Mouse (Mus musculus) MEL (cell line): ENCODE results near the gene Lrrc18. TPM values are rescaled to one million over a fixed set of nuclear protein-coding genes. Genes with fewer than 3 reads are reported as not detected.

Source experiments
- DNase-seq: peaks from one replicate; pipeline ENCODE4 v3.0.0; 2011; ENCODE audit warnings: low read depth, low spot score
- H3K27ac ChIP-seq: 2 replicates; pipeline ENCODE4 v1.5.1; 2012; ENCODE audit warnings: low read depth, mild to moderate bottlenecking, control low read depth, low read length, moderate library complexity; ENCODE audit not compliant: control insufficient read depth
- H3K27me3 ChIP-seq, 2 experiments: fragments of 150-350 bp in 1 of 2; sonication (generic) in 1 of 2; 2 replicates each; pipeline ENCODE4 v1.6.1; 2012; ENCODE audit warnings: low read length in 2 of 2, mild to moderate bottlenecking in 2 of 2, improper control_type of control experiment in 1 of 2, moderate library complexity in 1 of 2; ENCODE audit not compliant: insufficient read depth in 2 of 2, control insufficient read depth in 1 of 2
- H3K36me3 ChIP-seq, 2 experiments: 2 replicates each; pipeline ENCODE4 v1.6.1; 2012 to 2014; ENCODE audit warnings: low read length in 2 of 2, improper control_type of control experiment in 1 of 2, inconsistent platforms in 1 of 2, mild to moderate bottlenecking in 1 of 2; ENCODE audit not compliant: insufficient read depth in 2 of 2, control insufficient read depth in 1 of 2
- H3K4me1 ChIP-seq, 2 experiments: fragments of 150-350 bp in 1 of 2; sonication (generic) in 1 of 2; 2 replicates each; pipeline ENCODE4 v1.6.1; 2012; ENCODE audit warnings: low read length in 2 of 2, improper control_type of control experiment in 1 of 2, mild to moderate bottlenecking in 1 of 2; ENCODE audit not compliant: insufficient read depth in 2 of 2, control insufficient read depth in 1 of 2
- H3K4me3 ChIP-seq, 2 experiments: fragments of 150-350 bp in 1 of 2; sonication (generic) in 1 of 2; 2 replicates each; pipeline ENCODE4 v1.5.1; 2012; ENCODE audit warnings: low read depth in 2 of 2, low read length in 2 of 2, mild to moderate bottlenecking in 2 of 2, moderate library complexity in 2 of 2, control low read depth in 1 of 2, improper control_type of control experiment in 1 of 2; ENCODE audit not compliant: control insufficient read depth in 1 of 2, insufficient read depth in 1 of 2
- H3K79me2 ChIP-seq: 2 replicates; pipeline ENCODE4 v1.6.1; 2012; ENCODE audit warnings: mild to moderate bottlenecking, low read length, moderate library complexity; ENCODE audit not compliant: control insufficient read depth, poor library complexity, insufficient read depth
- H3K9ac ChIP-seq: 2 replicates; pipeline ENCODE4 v1.6.1; 2012; ENCODE audit warnings: low read depth, mild to moderate bottlenecking, control low read depth, low read length, moderate library complexity; ENCODE audit not compliant: control insufficient read depth, poor library complexity, severe bottlenecking
- H3K9me3 ChIP-seq: fragments of 150-350 bp; sonication (generic); replicated peaks from 2 replicates; pipeline ENCODE4 v1.6.1; 2012; ENCODE audit warnings: mild to moderate bottlenecking, low read length, improper control_type of control experiment, moderate library complexity; ENCODE audit not compliant: insufficient read depth
- CTCF ChIP-seq, 3 experiments: IDR thresholded peaks in 2 of 3; conservative IDR thresholded peaks in 1 of 3; 2 replicates each; pipeline ENCODE4 v1.5.1; 2011 to 2012; ENCODE audit warnings: low read length in 3 of 3, low read depth in 2 of 3, mild to moderate bottlenecking in 2 of 3, improper control_type of control experiment in 1 of 3, inconsistent platforms in 1 of 3, mixed read lengths in 1 of 3, moderate library complexity in 1 of 3; ENCODE audit not compliant: control insufficient read depth in 1 of 3, insufficient read depth in 1 of 3, poor library complexity in 1 of 3, severe bottlenecking in 1 of 3
- ELF1 ChIP-seq: IDR thresholded peaks from 2 replicates; pipeline ENCODE4 v1.6.1; 2014; ENCODE audit warnings: low read depth, mild to moderate bottlenecking, inconsistent platforms, low read length, improper control_type of control experiment, moderate library complexity
- EP300 ChIP-seq, 2 experiments: IDR thresholded peaks; 2 replicates each; pipeline ENCODE4 v1.6.1; 2011; ENCODE audit warnings: improper control_type of control experiment in 2 of 2, low read length in 2 of 2, low read depth in 1 of 2, mild to moderate bottlenecking in 1 of 2
- GABPA ChIP-seq: IDR thresholded peaks from 2 replicates; pipeline ENCODE4 v1.6.1; 2012; ENCODE audit warnings: low read depth, mild to moderate bottlenecking, inconsistent platforms, low read length, improper control_type of control experiment, moderate library complexity
- HCFC1 ChIP-seq: IDR thresholded peaks from 2 replicates; pipeline ENCODE4 v1.6.1; 2012; ENCODE audit warnings: low read depth, mild to moderate bottlenecking, inconsistent platforms, low read length, improper control_type of control experiment, moderate library complexity
- MAFK ChIP-seq: IDR thresholded peaks from 2 replicates; pipeline ENCODE4 v1.6.1; 2011; ENCODE audit warnings: low read depth, mild to moderate bottlenecking, low read length, improper control_type of control experiment, borderline replicate concordance
- MAX ChIP-seq: IDR thresholded peaks from 2 replicates; pipeline ENCODE4 v1.6.1; 2011; ENCODE audit warnings: low read length, improper control_type of control experiment
- MAZ ChIP-seq: IDR thresholded peaks from 2 replicates; pipeline ENCODE4 v1.6.1; 2012; ENCODE audit warnings: low read depth, mild to moderate bottlenecking, inconsistent platforms, low read length, improper control_type of control experiment
- MYB ChIP-seq: IDR thresholded peaks from 2 replicates; pipeline ENCODE4 v1.6.1; 2011; ENCODE audit warnings: mild to moderate bottlenecking, low read depth, low read length, improper control_type of control experiment
- NRF1 ChIP-seq: IDR thresholded peaks from 2 replicates; pipeline ENCODE4 v1.6.1; 2014; ENCODE audit warnings: low read depth, mild to moderate bottlenecking, inconsistent platforms, low read length, improper control_type of control experiment, moderate library complexity; ENCODE audit not compliant: poor library complexity, insufficient read depth, severe bottlenecking
- POLR2AphosphoS2 ChIP-seq: IDR thresholded peaks from 2 replicates; pipeline ENCODE4 v1.6.1; 2011; ENCODE audit warnings: low read length, improper control_type of control experiment
- SMC3 ChIP-seq: IDR thresholded peaks from 2 replicates; pipeline ENCODE4 v1.6.1; 2011; ENCODE audit warnings: low read depth, low read length, improper control_type of control experiment
- TCF12 ChIP-seq: IDR thresholded peaks from 2 replicates; pipeline ENCODE4 v1.6.1; 2014; ENCODE audit warnings: low read depth, mild to moderate bottlenecking, inconsistent platforms, low read length, improper control_type of control experiment, moderate library complexity
- USF2 ChIP-seq, 2 experiments: IDR thresholded peaks; 2 replicates each; pipeline ENCODE4 v1.6.1; 2011 to 2012; ENCODE audit warnings: improper control_type of control experiment in 2 of 2, low read length in 2 of 2, borderline replicate concordance in 1 of 2, inconsistent platforms in 1 of 2, low read depth in 1 of 2, mild to moderate bottlenecking in 1 of 2; ENCODE audit not compliant: insufficient read depth in 1 of 2
- ZC3H11A ChIP-seq: IDR thresholded peaks from 2 replicates; pipeline ENCODE4 v1.6.1; 2012; ENCODE audit warnings: low read depth, mild to moderate bottlenecking, inconsistent platforms, low read length, improper control_type of control experiment
- ZNF384 ChIP-seq: IDR thresholded peaks from 2 replicates; pipeline ENCODE4 v1.6.1; 2012; ENCODE audit warnings: low read depth, mild to moderate bottlenecking, inconsistent platforms, low read length, improper control_type of control experiment
- polyA plus RNA-seq, 2 experiments: library from polyadenylated mRNA; stranded (reverse) in 1 of 2; unstranded in 1 of 2; fragments of >175 nt in 1 of 2; fragments of >200 nt in 1 of 2; gene quantifications; 2 replicates each; pipeline versions ENCODE4 v1.2.1 to v1.2.4; 2012; ENCODE audit warnings: low replicate concordance in 2 of 2, low read depth in 1 of 2; ENCODE audit not compliant: insufficient read length in 2 of 2, insufficient read depth in 1 of 2, missing spikeins in 1 of 2
- total RNA-seq: library from RNA; depleted of rRNA; stranded (reverse); fragments of 300-350 nt; gene quantifications from 2 replicates; pipeline ENCODE4 v1.2.3, GENCODE M21; 2012

The Lrrc18 gene
- total and polyA plus RNA-seq, 3 experiments = 0.03 TPM; not detected in 2

DNA sequence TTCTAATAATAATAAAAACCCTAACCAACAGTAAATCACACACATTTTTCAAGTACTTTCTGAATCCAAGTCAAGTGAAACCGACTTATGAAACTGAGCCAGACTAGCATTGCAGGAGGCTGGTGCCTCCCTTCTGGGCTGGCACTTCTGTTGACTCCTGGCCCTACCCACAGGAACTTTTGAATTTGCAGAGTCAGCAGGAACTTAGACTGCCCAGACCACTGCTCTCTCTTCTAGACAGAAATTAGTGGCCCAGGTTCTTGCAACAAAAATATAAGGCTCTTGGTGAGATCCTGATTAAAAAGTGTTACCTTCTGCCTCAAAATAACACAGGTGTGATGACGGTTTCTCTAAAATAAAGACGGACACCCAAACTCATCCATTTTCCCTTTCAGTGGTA, 54.0 kb downstream of the Lrrc18 start:
- H3K4me3 ChIP-seq = no peak overlapping the region
- DNase-seq = no peak
- no peaks in the 10 kb centered on the region for H3K4me1 ChIP-seq
- no peaks in the 10 kb centered on the region for H3K27me3 ChIP-seq
- H3K9me3 ChIP-seq = no peaks in the 10 kb centered on the region
- no peaks in the 10 kb centered on the region for H3K36me3 ChIP-seq
- H3K79me2 ChIP-seq = no peaks in the 10 kb centered on the region
- H3K27ac ChIP-seq = no peak overlapping the region
- TF ChIP-seq ZC3H11A (no peak), MAFK (peak; percentile 35; the same call in 1 of the 2 replicates)
- H3K9ac ChIP-seq = no peak overlapping the region

DNA sequence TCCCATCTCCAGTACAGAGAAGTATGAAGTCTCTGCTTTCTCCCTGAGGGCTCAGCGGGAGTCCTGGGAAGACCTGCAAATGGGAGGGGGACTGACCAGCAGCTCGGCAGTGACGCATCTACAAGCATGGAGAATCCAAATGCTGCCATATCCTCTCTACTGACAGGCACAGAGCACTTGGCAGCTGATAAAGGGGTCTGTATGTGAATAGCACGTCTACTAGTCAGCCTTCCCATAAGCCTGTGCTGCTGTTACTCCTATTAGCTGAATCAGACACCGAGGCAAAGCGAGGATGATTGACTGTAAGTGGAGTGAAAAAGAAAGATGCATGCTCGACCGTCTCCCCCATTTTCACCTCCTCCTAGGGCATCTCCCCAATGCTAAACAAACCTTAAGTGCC, 62.3 kb downstream of the Lrrc18 start:
- Histone ChIP-seq H3K27me3 (no peaks in the 10 kb centered on the region), H3K36me3 (no peaks in the 10 kb centered on the region), H3K79me2 (no peaks in the 10 kb centered on the region), H3K9ac (no peak overlapping the region), H3K4me3 (no peak overlapping the region), H3K27ac (no peak overlapping the region), H3K4me1 (no peaks in the 10 kb centered on the region), H3K9me3 (no peaks in the 10 kb centered on the region)
- TF ChIP-seq HCFC1 (no peak), USF2 (IDR thresholded peaks at IDR 0.05; ENCODE audit: borderline replicate concordance in 1 of 2, insufficient read depth in 1 of 2, low read depth in 1 of 2, low read length in 2 of 2) (no peak), MYB (no peak), TCF12 (no peak), ZNF384 (no peak), GABPA (no peak), MAX (no peak), NRF1 (no peak), SMC3 (no peak), ZC3H11A (no peak), POLR2AphosphoS2 (no peak), MAZ (no peak), EP300 (IDR thresholded peaks at IDR 0.05; ENCODE audit: low read depth in 1 of 2, low read length in 2 of 2) (no peak), ELF1 (no peak), CTCF (IDR thresholded peaks at IDR 0.05 in 2 of 3, conservative IDR thresholded peaks at IDR 0.05 in 1 of 3; ENCODE audit: control insufficient read depth in 1 of 3, insufficient read depth in 1 of 3, low read depth in 2 of 3, low read length in 3 of 3, poor library complexity in 1 of 3, severe bottlenecking in 1 of 3) (no peak)
- no peak for DNase-seq
